Mouse (Mus musculus) ES-Bruce4 (cell line): Measurements from ENCODE around the gene Inpp5d. TPM values are rescaled to one million over a fixed set of nuclear protein-coding genes. Genes with fewer than 3 reads are reported as not detected.

Experiments used
- H3K27ac ChIP-seq: 2 replicates; pipeline ENCODE4 v1.5.1; 2012; ENCODE audit warnings: low read length, inconsistent platforms; ENCODE audit not compliant: insufficient read depth
- H3K27me3 ChIP-seq: 2 replicates; pipeline ENCODE4 v1.6.1; 2012; ENCODE audit warnings: mild to moderate bottlenecking, low read length, inconsistent platforms; ENCODE audit not compliant: control insufficient read depth, poor library complexity, insufficient read depth, severe bottlenecking
- H3K36me3 ChIP-seq: 2 replicates; pipeline ENCODE4 v1.6.1; 2012; ENCODE audit warnings: inconsistent platforms, mild to moderate bottlenecking, low read length, moderate library complexity; ENCODE audit not compliant: control insufficient read depth, poor library complexity, insufficient read depth, severe bottlenecking
- H3K4me1 ChIP-seq: one replicate; pipeline ENCODE4 v1.8.1; 2011; ENCODE audit warnings: low read length; ENCODE audit not compliant: control insufficient read depth, insufficient read depth
- H3K4me3 ChIP-seq: 2 replicates; pipeline ENCODE4 v1.5.1; 2011; ENCODE audit warnings: low read depth, mild to moderate bottlenecking, low read length
- H3K9ac ChIP-seq: 2 replicates; pipeline ENCODE4 v1.6.1; 2012; ENCODE audit warnings: low read depth, mild to moderate bottlenecking, inconsistent platforms; ENCODE audit not compliant: poor library complexity, severe bottlenecking
- H3K9me3 ChIP-seq: replicated peaks from 2 replicates; pipeline ENCODE4 v1.6.1; 2012; ENCODE audit warnings: mild to moderate bottlenecking, low read length, inconsistent platforms; ENCODE audit not compliant: control insufficient read depth, poor library complexity, insufficient read depth, severe bottlenecking
- CTCF ChIP-seq: IDR thresholded peaks from one replicate; pipeline ENCODE4 v1.8.1; 2011; ENCODE audit warnings: low read depth, low read length
- EP300 ChIP-seq: IDR thresholded peaks from 2 replicates; pipeline ENCODE4 v1.6.1; 2011; ENCODE audit warnings: low read depth, low read length; ENCODE audit not compliant: insufficient read depth
- POLR2A ChIP-seq: IDR thresholded peaks from one replicate; pipeline ENCODE4 v1.8.1; 2011; ENCODE audit warnings: low read length; ENCODE audit not compliant: insufficient read depth
- polyA plus RNA-seq: library from polyadenylated mRNA; stranded (reverse); fragments of >200 nt; gene quantifications from 2 replicates; pipeline ENCODE4 v1.2.4, GENCODE M21; 2011; ENCODE audit warnings: low read depth; ENCODE audit not compliant: missing spikeins, insufficient read depth, insufficient read length

Inpp5d gene
- polyA plus RNA-seq, 1 experiment, result 16.8 TPM

GRCm38 (mm10) chr1:87645748-87646147, 25.6 kb downstream of the Inpp5d start:
- Histone ChIP-seq H3K27me3 (no peaks in the 10 kb centered on the region), H3K36me3 (no peaks in the 10 kb centered on the region), H3K4me3 (no peak overlapping the region)

GRCm38 (mm10) chr1:87647820-87648219, 27.7 kb downstream of the Inpp5d start:
- Histone ChIP-seq H3K27me3 (no peaks in the 10 kb centered on the region), H3K27ac (no peak overlapping the region), H3K4me1 (peaks cover 2% of the 10 kb centered on the region), H3K36me3 (no peaks in the 10 kb centered on the region), H3K9me3 (no peaks in the 10 kb centered on the region), H3K4me3 (no peak overlapping the region), H3K9ac (no peak overlapping the region)
- TF ChIP-seq EP300 (no peak), POLR2A (no peak), CTCF (no peak)

More at GRCm38 (mm10) chr1:87645748-87646147, 25.6 kb downstream of the Inpp5d start:
- Histone ChIP-seq H3K9ac (no peak overlapping the region), H3K4me1 (peaks cover 2% of the 10 kb centered on the region), H3K9me3 (no peaks in the 10 kb centered on the region), H3K27ac (no peak overlapping the region)
- no peak for TF ChIP-seq CTCF
- TF ChIP-seq EP300, result no peak
- no peak for TF ChIP-seq POLR2A

- H3K9me3 ChIP-seq, result no peaks in the 10 kb centered on the region
- H3K9ac ChIP-seq, result no peak overlapping the region
- TF ChIP-seq EP300 (no peak), CTCF (no peak)
- H3K4me1 ChIP-seq, result peaks cover 2% of the 10 kb centered on the region
- H3K27ac ChIP-seq, result no peak overlapping the region
- no peaks in the 10 kb centered on the region for H3K36me3 ChIP-seq
- H3K4me3 ChIP-seq, result no peak overlapping the region
- no peaks in the 10 kb centered on the region for H3K27me3 ChIP-seq
Measured at GRCm38 (mm10) chr1:87648657-87649056, 28.5 kb downstream of the Inpp5d start.

GRCm38 (mm10) chr1:87649219-87649805, 29.2 kb downstream of the Inpp5d start:
- Histone ChIP-seq H3K27ac (no peak overlapping the region), H3K27me3 (no peaks in the 10 kb centered on the region), H3K36me3 (no peaks in the 10 kb centered on the region), H3K4me1 (peaks cover 2% of the 10 kb centered on the region), H3K9me3 (no peaks in the 10 kb centered on the region), H3K9ac (no peak overlapping the region), H3K4me3 (no peak overlapping the region)
- TF ChIP-seq POLR2A (no peak), EP300 (no peak), CTCF (no peak)

GRCm38 (mm10) chr1:87649958-87650474, 29.9 kb downstream of the Inpp5d start:
- no peaks in the 10 kb centered on the region for H3K9me3 ChIP-seq
- no peak for TF ChIP-seq POLR2A
- no peak for TF ChIP-seq CTCF
- TF ChIP-seq EP300, result no peak
- no peak overlapping the region for H3K27ac ChIP-seq
- H3K4me3 ChIP-seq, result no peak overlapping the region
- peaks cover 2% of the 10 kb centered on the region for H3K4me1 ChIP-seq
- H3K27me3 ChIP-seq, result no peaks in the 10 kb centered on the region
- H3K36me3 ChIP-seq, result no peaks in the 10 kb centered on the region
- no peak overlapping the region for H3K9ac ChIP-seq

GRCm38 (mm10) chr1:87650611-87651079, 30.5 kb downstream of the Inpp5d start:
- Histone ChIP-seq H3K4me3 (no peak overlapping the region), H3K9ac (no peak overlapping the region)

More at GRCm38 (mm10) chr1:87650611-87651079, 30.5 kb downstream of the Inpp5d start:
- no peaks in the 10 kb centered on the region for H3K27me3 ChIP-seq
- no peaks in the 10 kb centered on the region for H3K9me3 ChIP-seq
- H3K36me3 ChIP-seq, result no peaks in the 10 kb centered on the region
- TF ChIP-seq EP300 (no peak), CTCF (no peak), POLR2A (no peak)
- no peak overlapping the region for H3K27ac ChIP-seq
- H3K4me1 ChIP-seq, result peaks cover 2% of the 10 kb centered on the region
